ENCODE assay signal across 25 mouse cellular contexts in the genomic region with DNA sequence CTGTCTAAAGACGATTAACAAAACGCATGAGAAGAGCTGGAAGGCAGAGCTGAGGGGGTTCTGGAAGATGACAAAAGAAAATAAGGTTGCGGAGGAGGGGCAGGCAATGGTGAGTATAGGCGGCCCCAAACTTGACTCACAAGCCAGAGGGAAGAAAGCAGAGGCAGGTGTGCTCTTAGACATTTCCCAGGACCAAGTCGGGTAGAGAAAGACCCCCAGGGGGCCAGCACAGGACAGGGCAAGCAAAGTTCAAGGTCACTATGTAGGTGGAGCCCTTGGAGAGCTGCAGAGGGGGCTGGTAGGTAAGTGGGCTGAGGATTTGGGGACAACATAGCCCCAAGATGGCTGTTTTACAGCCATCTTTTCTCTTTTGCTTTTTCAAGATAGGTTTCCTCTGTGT. TPM values are rescaled to one million over a fixed set of nuclear protein-coding genes. Genes with fewer than 3 reads are reported as not detected.
DNase-seq lines count a peak whose midpoint lies in the region; ATAC-seq and TF ChIP-seq lines count a peak whose summit lies in the region.
"Had no signal": no experiment of that assay in that cellular context is flagged by ENCODE, and none has a peak within 500 bp of the region (broad histone marks: within the 10 kb centered on the region; RNA-seq: fewer than 3 reads in every experiment).

No protein-coding gene starts in this region.

- no peak overlapping the region for H3K4me2 ChIP-seq in embryonic facial prominence, embryonic 13.5 days
- H3K4me2 ChIP-seq: embryonic facial prominence, embryonic 12.5 days; embryonic facial prominence, embryonic 15.5 days; forebrain, embryonic 12.5 days had no signal

- DNase-seq in embryonic facial prominence, embryonic 10.5 days (ENCODE audit: low spot score), result no peak
- DNase-seq in ES-E14 (ENCODE audit: low read depth, low spot score) (peak; percentile 25), ZHBTc4 (ENCODE audit: low read depth, low spot score) (peak; percentile 43), liver (no peak)
- DNase-seq in kidney, adult 8-10 months, result no peak
- DNase-seq: adrenal gland, adult 2 months; adrenal gland, postnatal 10 days; adrenal gland, postnatal 25 days; B cell, adult 2 months; cerebellum, adult 11 months; cerebellum, adult 18-20 months; cerebellum, adult 8-10 months; cerebellum, adult 9-11 months; cerebellum, postnatal 14 days; cerebellum, postnatal 36 days; embryo, embryonic 11 days had no signal

- H3K27ac ChIP-seq in embryonic facial prominence, embryonic 13.5 days, result peak overlapping the region; percentile 2; the same call in 1 of the 2 replicates
- H3K27ac ChIP-seq in embryonic facial prominence, embryonic 10.5 days (replicated peaks), result no peak overlapping the region
- H3K27ac ChIP-seq in ES-E14 (ENCODE audit: insufficient read depth, low read depth, low read length, poor library complexity, severe bottlenecking), result no peak overlapping the region
- H3K27ac ChIP-seq: embryonic facial prominence, embryonic 12.5 days; embryonic facial prominence, embryonic 15.5 days; forebrain, embryonic 10.5 days; forebrain, embryonic 12.5 days had no signal

- peaks cover 40% of the 10 kb centered on the region for H3K36me3 ChIP-seq in embryonic facial prominence, embryonic 13.5 days
- H3K36me3 ChIP-seq in embryonic facial prominence, embryonic 10.5 days (replicated peaks), result peaks cover 40% of the 10 kb centered on the region
- H3K36me3 ChIP-seq in ES-E14 (ENCODE audit: control insufficient read depth, insufficient read depth, low read length, poor library complexity, severe bottlenecking), result peaks cover 6% of the 10 kb centered on the region; the same call in 1 of the 2 replicates

- ATAC-seq in embryonic facial prominence, embryonic 13.5 days (ENCODE audit: insufficient number of reproducible peaks, insufficient read depth, low FRiP score, low TSS enrichment, low read depth), result no peak
- ATAC-seq: CD4-positive, CD25-positive, alpha-beta regulatory T cell, adult 4 months; forebrain, embryonic 14.5 days; forebrain, embryonic 16.5 days had no signal

- H3K9ac ChIP-seq in embryonic facial prominence, embryonic 13.5 days, result no peak overlapping the region
- H3K9ac ChIP-seq in ES-E14 (ENCODE audit: insufficient read depth, low read depth, low read length, poor library complexity, severe bottlenecking), result no peak overlapping the region
- H3K9ac ChIP-seq: embryonic facial prominence, embryonic 15.5 days; forebrain, embryonic 12.5 days had no signal

- no peaks in the 10 kb centered on the region for H3K27me3 ChIP-seq in embryonic facial prominence, embryonic 13.5 days
- H3K27me3 ChIP-seq in embryonic facial prominence, embryonic 10.5 days (replicated peaks; ENCODE audit: low read depth, poor library complexity, severe bottlenecking), result 0 out of 2 replicates have a peak, but pooled peaks cover 7% of the 10 kb centered on the region
- H3K27me3 ChIP-seq: embryonic facial prominence, embryonic 12.5 days; embryonic facial prominence, embryonic 15.5 days had no signal

- no peaks in the 10 kb centered on the region for H3K4me1 ChIP-seq in embryonic facial prominence, embryonic 13.5 days
- peaks cover 14% of the 10 kb centered on the region for H3K4me1 ChIP-seq in embryonic facial prominence, embryonic 10.5 days
- peaks cover 0 to 12% of the 10 kb centered on the region in 2 experiments; a peak in 2 of 4 replicates for H3K4me1 ChIP-seq in ES-E14 (ENCODE audit: control insufficient read depth in 2 of 2, insufficient read depth in 2 of 2, low read length in 2 of 2, poor library complexity in 1 of 2)
- H3K4me1 ChIP-seq: embryonic facial prominence, embryonic 12.5 days; forebrain, embryonic 12.5 days had no signal

- no peaks in the 10 kb centered on the region for H3K9me3 ChIP-seq in embryonic facial prominence, embryonic 13.5 days
- H3K9me3 ChIP-seq in embryonic facial prominence, embryonic 10.5 days, result no peaks in the 10 kb centered on the region
- no peaks in the 10 kb centered on the region for H3K9me3 ChIP-seq in ES-E14 (ENCODE audit: control insufficient read depth, insufficient read depth, low read depth, low read length)
- H3K9me3 ChIP-seq: embryonic facial prominence, embryonic 12.5 days; embryonic facial prominence, embryonic 15.5 days; forebrain, embryonic 10.5 days; forebrain, embryonic 12.5 days had no signal

- H3K4me3 ChIP-seq in embryonic facial prominence, embryonic 13.5 days, result no peak overlapping the region
- H3K4me3 ChIP-seq in embryonic facial prominence, embryonic 10.5 days, result no peak overlapping the region
- no peak overlapping the region for H3K4me3 ChIP-seq in ES-E14 (ENCODE audit: insufficient read depth in 1 of 2, low read depth in 1 of 2, low read length in 2 of 2, poor library complexity in 1 of 2, severe bottlenecking in 1 of 2)
- H3K4me3 ChIP-seq: embryonic facial prominence, embryonic 12.5 days; embryonic facial prominence, embryonic 15.5 days; erythroblast, embryonic 14.5 days; forebrain, embryonic 10.5 days; forebrain, embryonic 12.5 days had no signal

- in situ Hi-C loops in ES-E14 (cut with MboI; ENCODE audit: low sequenced_read_pairs in 2 of 2, unreplicated experiment in 2 of 2), result loop anchor here in 1 of 2 experiments (10.0 kb wide), 1 partner anchor 115 kb away; no protein-coding TSS in a partner anchor

- WGBS in embryonic facial prominence, embryonic 13.5 days, result 51% methylated on average over 5 of the region's 5 CpGs
- 62% methylated on average over 5 of the region's 5 CpGs for WGBS in embryonic facial prominence, embryonic 10.5 days

TF ChIP-seq in ES-E14, 5 proteins besides CTCF, POLR2A, EP300 and RAD21:
- TF ChIP-seq ZNF384 (IDR thresholded peaks at IDR 0.05; ENCODE audit: low read depth, low read length), result no peak
- TF ChIP-seq MAFK (IDR thresholded peaks at IDR 0.05; ENCODE audit: insufficient read depth, low read depth, low read length), result no peak
- no peak for TF ChIP-seq CHD2 (IDR thresholded peaks at IDR 0.05; ENCODE audit: low read depth, low read length)
- TF ChIP-seq ZC3H11A (IDR thresholded peaks at IDR 0.05; ENCODE audit: borderline replicate concordance, low read depth, low read length), result no peak
- no peak for TF ChIP-seq HCFC1 (IDR thresholded peaks at IDR 0.05; ENCODE audit: borderline replicate concordance, insufficient read depth, low read length)

RNA-seq across cellular contexts. Expression of gene Zdhhc7, which starts 21.9 kb away (rescaled TPM):
- 31.2 and 36.0 TPM in 2 replicates for polyA plus RNA-seq in embryonic facial prominence, embryonic 13.5 days (2015; fragmentation: Nextera tagmentation; extraction: Ambion mirVana)
- 30.0 and 33.0 TPM in 2 replicates for polyA plus RNA-seq in embryonic facial prominence, embryonic 10.5 days (2016; fragmentation: Nextera tagmentation; extraction: Ambion mirVana)
- 29.9 and 35.4 TPM in 2 replicates for total RNA-seq in ES-E14 (2012; rRNA removed)

RNA-seq across cellular contexts. Expression of gene 6430548M08Rik, which starts 34.6 kb away (rescaled TPM):
- 3.7 and 3.8 TPM in 2 replicates for polyA plus RNA-seq in embryonic facial prominence, embryonic 13.5 days (2015; fragmentation: Nextera tagmentation; extraction: Ambion mirVana)
- 3.1 and 3.4 TPM in 2 replicates for polyA plus RNA-seq in embryonic facial prominence, embryonic 10.5 days (2016; fragmentation: Nextera tagmentation; extraction: Ambion mirVana)
- total RNA-seq in ES-E14 (2012; rRNA removed), result 0.54 and 0.58 TPM in 2 replicates

Comparison
In these comparisons a context has a peak if more than half of its experiments do, and no peak if none do; other contexts are left out.
1. DNase-seq: peak in ES-E14 (single experiment) and ZHBTc4 (single experiment); none in embryonic facial prominence, embryonic 10.5 days (single experiment), liver (single experiment) and kidney, adult 8-10 months (0 of 2).